Mouse (Mus musculus) testis, adult 2 months (tissue): ENCODE results near the gene Pip5k1c. TPM values are rescaled to one million over a fixed set of nuclear protein-coding genes. Genes with fewer than 3 reads are reported as not detected.
A peak's percentile ranks its signal among the peaks of the same experiment; 100 is the strongest.

Experiments
- H3K27ac ChIP-seq: fragments of 200-500 bp; 2 replicates; pipeline ENCODE4 v1.5.1; 2012; ENCODE audit warnings: low read depth, low read length; ENCODE audit not compliant: control insufficient read depth, insufficient read depth
- H3K27me3 ChIP-seq: fragments of 200-500 bp; 2 replicates; pipeline ENCODE4 v1.6.1; 2012; ENCODE audit warnings: mild to moderate bottlenecking, low read length, moderate library complexity; ENCODE audit not compliant: control insufficient read depth, insufficient read depth
- H3K36me3 ChIP-seq: fragments of 200-500 bp; 2 replicates; pipeline ENCODE4 v1.6.1; 2012; ENCODE audit warnings: mild to moderate bottlenecking, low read length; ENCODE audit not compliant: control insufficient read depth, insufficient read depth
- H3K4me1 ChIP-seq: fragments of 200-500 bp; 2 replicates; pipeline ENCODE4 v1.6.1; 2012; ENCODE audit warnings: low read length; ENCODE audit not compliant: control insufficient read depth, insufficient read depth
- H3K4me3 ChIP-seq: fragments of 200-500 bp; 2 replicates; pipeline ENCODE4 v1.5.1; 2012; ENCODE audit warnings: low read depth, mild to moderate bottlenecking, low read length, moderate library complexity, mixed read lengths; ENCODE audit not compliant: control insufficient read depth
- CTCF ChIP-seq: fragments of 200-500 bp; IDR thresholded peaks from 2 replicates; pipeline ENCODE4 v1.5.1; 2012; ENCODE audit warnings: low read depth, mild to moderate bottlenecking, inconsistent platforms, low read length, moderate library complexity; ENCODE audit not compliant: control insufficient read depth, insufficient read depth, insufficient replicate concordance
- POLR2A ChIP-seq: fragments of 200-500 bp; IDR thresholded peaks from 2 replicates; pipeline ENCODE4 v1.6.1; 2012; ENCODE audit warnings: low read depth, mild to moderate bottlenecking, inconsistent platforms, low read length, moderate library complexity; ENCODE audit not compliant: control insufficient read depth
- polyA plus RNA-seq: library from polyadenylated mRNA; depleted of rRNA; stranded (reverse); fragments of >200 nt; gene quantifications from 2 replicates; pipeline ENCODE4 v1.2.3, GENCODE M21; 2012

Gene Pip5k1c
- polyA plus RNA-seq, 1 experiment: 10.1 TPM

- peaks cover 45% of the 10 kb centered on the region for H3K4me1 ChIP-seq
- H3K36me3 ChIP-seq: no peaks in the 10 kb centered on the region
- no peaks in the 10 kb centered on the region for H3K27me3 ChIP-seq
- H3K27ac ChIP-seq: no peak overlapping the region
- TF ChIP-seq POLR2A: no peak
- TF ChIP-seq CTCF: no peak
- no peak overlapping the region for H3K4me3 ChIP-seq
Observed at GRCm38 (mm10) chr10:81340551-81341332, 48.0 kb downstream of the Pip5k1c start.

GRCm38 (mm10) chr10:81341333-81341949, 48.7 kb downstream of the Pip5k1c start:
- Histone ChIP-seq H3K4me3 (no peak overlapping the region), H3K27me3 (no peaks in the 10 kb centered on the region), H3K27ac (no peak overlapping the region), H3K4me1 (peaks cover 45% of the 10 kb centered on the region), H3K36me3 (no peaks in the 10 kb centered on the region)
- TF ChIP-seq POLR2A (no peak), CTCF (peak; percentile 64)

- Histone ChIP-seq H3K36me3 (no peaks in the 10 kb centered on the region), H3K4me3 (peak within 1 kb of the TSS; percentile 66), H3K27ac (peak within 1 kb of the TSS; percentile 39), H3K27me3 (no peaks in the 10 kb centered on the region), H3K4me1 (peaks cover 36% of the 10 kb centered on the region)
- TF ChIP-seq CTCF: no peak
- no peak for TF ChIP-seq POLR2A
Observed at GRCm38 (mm10) chr10:81342686-81343505, 50.1 kb downstream of the Pip5k1c start, which contains the start of gene Gipc3. Gipc3 (minus strand) TSS chr10:81343266.

DNA sequence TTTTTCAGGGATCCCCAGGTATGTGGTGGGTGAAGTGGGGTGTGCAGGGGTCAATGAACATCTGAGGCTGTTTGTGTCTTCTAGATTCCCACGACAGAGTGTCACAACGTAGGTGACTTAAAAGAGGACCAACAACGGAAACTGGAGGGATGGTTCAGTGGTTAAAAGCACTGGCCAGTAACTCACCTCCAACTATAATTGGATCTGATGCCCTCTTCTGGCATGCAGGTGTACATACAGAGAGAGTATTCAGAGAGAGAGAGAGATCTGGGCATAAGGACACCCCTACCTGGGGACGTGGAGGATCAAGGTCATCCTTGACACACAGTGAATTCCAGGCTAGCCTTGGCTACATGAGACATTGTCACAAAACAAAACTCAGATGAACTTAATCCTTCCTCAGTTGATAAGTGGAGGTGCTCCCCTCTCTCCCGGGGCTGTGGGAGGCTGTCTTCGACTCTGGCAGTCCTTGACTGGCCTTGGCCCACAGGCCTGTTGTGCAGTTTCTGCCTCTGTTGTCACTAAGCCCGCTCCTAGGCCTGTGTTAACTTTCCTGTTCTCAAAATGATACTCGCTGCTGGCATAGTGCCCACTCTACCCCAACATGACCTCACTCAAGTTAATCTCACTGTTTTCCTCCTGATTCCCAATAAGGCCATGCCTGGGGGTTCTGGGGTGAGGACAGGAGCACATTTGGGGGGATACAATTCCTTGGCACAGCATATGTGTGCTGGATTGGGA, 51.8 kb downstream of the Pip5k1c start:
- peaks cover 37% of the 10 kb centered on the region for H3K4me1 ChIP-seq
- TF ChIP-seq CTCF (no peak), POLR2A (no peak)
- no peaks in the 10 kb centered on the region for H3K36me3 ChIP-seq
- peak overlapping the region; percentile 19; the same call in 1 of the 2 replicates for H3K27ac ChIP-seq
- no peak overlapping the region for H3K4me3 ChIP-seq
- no peaks in the 10 kb centered on the region for H3K27me3 ChIP-seq

- no peak overlapping the region for H3K4me3 ChIP-seq
- no peak for TF ChIP-seq POLR2A
- no peak for TF ChIP-seq CTCF
- H3K27ac ChIP-seq: peak overlapping the region; percentile 30; the same call in 1 of the 2 replicates
- H3K36me3 ChIP-seq: no peaks in the 10 kb centered on the region
- H3K27me3 ChIP-seq: no peaks in the 10 kb centered on the region
- H3K4me1 ChIP-seq: peaks cover 40% of the 10 kb centered on the region
Observed at GRCm38 (mm10) chr10:81345162-81345534, 52.4 kb downstream of the Pip5k1c start.

DNA sequence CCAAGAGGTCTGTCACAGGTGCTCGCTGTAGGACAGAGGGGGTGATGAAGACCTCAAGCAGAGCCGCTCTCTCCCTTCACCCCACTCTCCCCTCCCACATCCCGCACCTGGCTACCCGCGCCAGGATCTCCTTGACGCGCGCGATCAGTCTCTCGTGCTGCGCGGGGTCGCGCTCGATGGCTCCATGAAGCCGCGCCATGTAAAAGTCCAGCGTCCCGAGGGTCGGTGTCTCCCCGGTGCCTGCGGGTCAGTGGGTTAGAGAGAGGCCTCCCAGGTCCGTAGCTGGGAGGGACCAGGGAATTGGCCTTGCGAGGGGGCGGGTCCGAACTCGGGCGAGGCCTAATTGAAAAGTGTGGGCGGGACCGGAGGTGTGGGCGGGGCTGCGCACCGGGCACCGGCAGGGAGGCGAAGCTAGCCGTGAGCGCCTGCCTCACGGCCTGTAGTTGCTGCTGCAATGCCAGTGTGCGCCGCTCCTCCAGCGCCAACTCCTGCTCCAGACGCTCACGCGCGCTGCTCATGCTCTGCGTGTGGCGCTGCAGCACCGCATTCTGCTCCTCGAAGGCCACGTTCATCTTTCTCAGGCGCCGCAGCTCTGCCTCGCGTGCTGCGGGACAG, 53.8 kb downstream of the Pip5k1c start:
- Histone ChIP-seq H3K27ac (peak overlapping the region; percentile 50), H3K27me3 (no peaks in the 10 kb centered on the region), H3K4me3 (peak overlapping the region; percentile 82), H3K36me3 (no peaks in the 10 kb centered on the region), H3K4me1 (peaks cover 35% of the 10 kb centered on the region)
- TF ChIP-seq CTCF: peak; percentile 16; the same call in 1 of the 2 replicates
- peak; percentile 79; the same call in 1 of the 2 replicates for TF ChIP-seq POLR2A

GRCm38 (mm10) chr10:81349146-81349545, 56.4 kb downstream of the Pip5k1c start:
- Histone ChIP-seq H3K27ac (no peak overlapping the region), H3K36me3 (no peaks in the 10 kb centered on the region), H3K4me1 (peaks cover 32% of the 10 kb centered on the region), H3K4me3 (no peak overlapping the region), H3K27me3 (no peaks in the 10 kb centered on the region)
- TF ChIP-seq CTCF (no peak), POLR2A (no peak)
